Mouse (Mus musculus) brown adipose tissue, adult 24 weeks (tissue): ENCODE data around the gene Epb41. TPM values are rescaled to one million over a fixed set of nuclear protein-coding genes. Genes with fewer than 3 reads are reported as not detected.

Experiments
- polyA plus RNA-seq: library from polyadenylated mRNA; stranded (reverse); fragments of >200 nt; gene quantifications from 2 replicates; pipeline ENCODE4 v1.2.4, GENCODE M21; 2012; ENCODE audit not compliant: missing spikeins, insufficient read depth, insufficient read length

Gene Epb41
- polyA plus RNA-seq, 1 experiment, result 44.1 TPM

Other genes with a start within 250 kb of the Epb41 start
- 3.4 and 17.5 TPM in 2 replicates for gene Ptpru, start 237.0 kb downstream of the Epb41 start, polyA plus RNA-seq
- 255 and 304 TPM in 2 replicates for gene Mecr, start 231.9 kb downstream of the Epb41 start, polyA plus RNA-seq
- gene Srsf4, start 201.7 kb downstream of the Epb41 start, polyA plus RNA-seq, result 16.7 and 26.2 TPM in 2 replicates
- gene Tmem200b, start 153.6 kb downstream of the Epb41 start, polyA plus RNA-seq, result 1.7 TPM in 1 of 2 replicates, not detected in the other
- not detected in 2 replicates for gene Gm10300, start 624 bp downstream of the Epb41 start, polyA plus RNA-seq
- 0.38 TPM in 1 of 2 replicates, not detected in the other for gene Oprd1, start 69.2 kb upstream of the Epb41 start, polyA plus RNA-seq
- 22.4 and 24.6 TPM in 2 replicates for gene Ythdf2, start 137.0 kb upstream of the Epb41 start, polyA plus RNA-seq
- 2.1 and 5.2 TPM in 2 replicates for gene Gmeb1, start 186.3 kb upstream of the Epb41 start, polyA plus RNA-seq
- 25.0 and 27.8 TPM in 2 replicates for gene Taf12, start 199.1 kb upstream of the Epb41 start, polyA plus RNA-seq
- gene Rab42, start 228.1 kb upstream of the Epb41 start, polyA plus RNA-seq, result 2.3 TPM in 1 of 2 replicates, not detected in the other